Mouse (Mus musculus) myocyte (in vitro differentiated cells): Measurements from ENCODE around the gene Coq5.

ENCODE experiments used
- CEBPB ChIP-seq: IDR thresholded peaks from 2 replicates; pipeline ENCODE4 v1.6.1; 2011; ENCODE audit warnings: mild to moderate bottlenecking, moderate library complexity; ENCODE audit not compliant: poor library complexity, insufficient read depth, severe bottlenecking
- E2F4 ChIP-seq: IDR thresholded peaks from one replicate; pipeline ENCODE4 v1.6.1; 2011; ENCODE audit warnings: mild to moderate bottlenecking, control low read depth, moderate library complexity; ENCODE audit not compliant: insufficient read depth
- MAX ChIP-seq: IDR thresholded peaks from one replicate; pipeline ENCODE4 v1.6.1; 2011; ENCODE audit warnings: low read depth, mild to moderate bottlenecking, control low read depth
- MYOG ChIP-seq, 3 experiments: IDR thresholded peaks; one replicate each; pipeline ENCODE4 v1.6.1; 2011; ENCODE audit warnings: control low read depth in 2 of 3, low read depth in 2 of 3, mild to moderate bottlenecking in 2 of 3; ENCODE audit not compliant: insufficient read length in 2 of 3, control insufficient read depth in 1 of 3, insufficient read depth in 1 of 3
- POLR2A ChIP-seq: IDR thresholded peaks from one replicate; pipeline ENCODE4 v1.6.1; 2011; ENCODE audit warnings: low read depth, mild to moderate bottlenecking, control low read depth, moderate library complexity; ENCODE audit not compliant: insufficient read length
- USF1 ChIP-seq: IDR thresholded peaks from one replicate; pipeline ENCODE4 v1.6.1; 2011; ENCODE audit warnings: low read depth, mild to moderate bottlenecking, control low read depth, moderate library complexity

GRCm38 (mm10) chr5:115266787-115267468 lies 12.5 kb upstream of the Coq5 start:
- TF ChIP-seq E2F4 = no peak
- TF ChIP-seq MYOG (IDR thresholded peaks at IDR 0.05; ENCODE audit: control insufficient read depth in 1 of 3, insufficient read depth in 1 of 3, insufficient read length in 2 of 3, low read depth in 2 of 3) = no peak
- TF ChIP-seq POLR2A = no peak
- no peak for TF ChIP-seq MAX
- no peak for TF ChIP-seq CEBPB
- TF ChIP-seq USF1 = no peak
